Mouse (Mus musculus): ENCODE data around the gene Pspc1.
"Not testable (repeated sequence)": the region's sequence is repeated elsewhere in the genome, so short reads cannot be mapped to it uniquely, and the experiment has no call there.

Gene Pspc1

DNA sequence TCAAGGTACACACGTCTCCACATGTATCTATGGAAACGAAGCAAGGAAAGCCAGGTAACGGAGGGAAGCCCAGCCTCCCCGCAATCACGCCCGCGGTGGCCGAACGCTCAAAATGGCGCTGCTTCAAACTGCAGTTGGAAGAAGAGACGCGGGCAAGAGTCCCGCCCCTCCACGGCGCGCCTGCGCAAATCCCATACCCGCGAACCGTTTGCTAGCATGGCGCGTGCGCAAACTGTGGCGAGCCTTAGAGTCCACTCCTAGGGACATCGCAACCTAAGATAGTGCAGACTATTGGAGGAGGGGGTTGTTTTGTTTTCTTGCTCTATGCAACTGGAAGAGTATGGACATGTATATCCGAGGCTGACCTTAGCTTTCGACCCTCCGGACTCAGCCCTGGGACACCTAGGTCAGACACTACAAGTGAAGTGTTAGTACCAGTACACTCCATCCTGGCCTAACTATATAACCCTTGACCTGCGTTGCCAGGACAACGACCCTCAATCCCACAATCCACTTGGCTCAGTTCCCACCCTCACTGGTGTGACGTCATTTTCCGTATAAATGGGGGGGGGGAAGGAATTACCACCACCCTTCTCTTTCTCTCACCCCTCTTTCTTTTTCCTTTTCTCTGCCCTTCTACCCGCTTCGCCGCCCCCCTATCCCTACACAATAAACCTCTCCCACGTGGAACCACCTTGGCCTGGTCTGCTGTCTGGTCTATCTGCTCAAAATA lies at the start of gene Pspc1:
Gene Pspc1, minus strand, starts transcription at position 117 of the 733 bp plus-strand sequence.
- DNase-seq (ENCODE audit: low spot score), result peak; percentile 99

DNA sequence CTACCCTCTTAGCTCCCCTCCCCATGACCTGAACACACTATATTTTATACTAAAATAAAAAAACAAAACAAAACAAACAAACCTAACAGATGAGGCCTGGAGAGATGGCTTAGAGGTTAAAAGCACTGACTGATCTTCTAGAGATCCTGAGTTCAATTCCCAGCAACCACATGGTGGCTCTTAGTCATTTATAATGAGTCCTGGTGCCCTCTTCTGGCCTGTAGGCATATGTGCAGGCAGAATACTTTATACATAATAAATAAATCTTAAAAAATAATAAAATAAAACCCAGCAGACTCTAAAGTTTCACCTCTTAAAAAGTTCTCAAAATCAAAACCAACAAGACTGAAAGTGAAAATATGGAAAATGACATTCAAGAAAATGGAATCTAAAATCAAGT lies 46.4 kb upstream of the Pspc1 start:
- DNase-seq (ENCODE audit: low spot score), result no peak

DNA sequence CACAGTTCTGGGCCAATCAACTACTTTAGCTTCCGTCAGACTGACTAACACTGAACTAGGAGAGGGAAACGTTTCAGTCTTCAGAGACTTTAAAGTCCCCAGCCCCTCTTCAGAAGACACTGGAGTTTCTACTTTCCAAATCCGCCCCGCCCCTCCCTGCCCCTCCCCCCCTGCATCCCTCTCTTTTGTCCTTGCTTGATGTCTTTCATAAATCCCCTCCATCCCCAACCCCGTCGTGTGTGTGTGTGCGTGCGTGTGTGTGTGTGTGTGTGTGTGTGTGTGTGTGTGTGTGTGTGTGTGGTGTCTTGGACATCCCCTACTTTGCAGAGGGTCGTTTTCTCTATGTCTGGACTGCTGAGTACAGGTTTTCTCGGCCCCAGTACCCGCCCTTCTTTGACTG lies 39.5 kb upstream of the Pspc1 start:
- DNase-seq (ENCODE audit: low spot score), result peak; percentile 16

DNA sequence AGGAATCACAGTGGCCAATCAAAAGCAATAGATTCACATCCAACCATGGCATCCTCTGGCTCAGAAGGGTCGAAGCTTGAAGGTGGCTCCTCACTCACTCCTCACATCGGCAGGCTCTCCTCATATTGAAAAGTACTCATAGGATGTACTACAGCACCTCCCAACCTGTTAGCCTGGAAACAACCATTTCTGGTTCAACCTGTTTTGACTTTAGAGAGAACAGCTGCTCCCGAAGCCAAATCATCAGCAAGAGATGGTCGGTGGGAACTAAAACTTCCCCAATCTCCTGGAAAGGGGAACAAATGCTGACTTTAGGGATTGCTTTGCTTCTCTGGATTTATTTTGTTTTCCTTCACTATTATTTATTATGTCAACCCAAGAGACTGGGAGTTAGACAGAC lies 39.0 kb upstream of the Pspc1 start:
- DNase-seq (ENCODE audit: low spot score), result no peak

DNA sequence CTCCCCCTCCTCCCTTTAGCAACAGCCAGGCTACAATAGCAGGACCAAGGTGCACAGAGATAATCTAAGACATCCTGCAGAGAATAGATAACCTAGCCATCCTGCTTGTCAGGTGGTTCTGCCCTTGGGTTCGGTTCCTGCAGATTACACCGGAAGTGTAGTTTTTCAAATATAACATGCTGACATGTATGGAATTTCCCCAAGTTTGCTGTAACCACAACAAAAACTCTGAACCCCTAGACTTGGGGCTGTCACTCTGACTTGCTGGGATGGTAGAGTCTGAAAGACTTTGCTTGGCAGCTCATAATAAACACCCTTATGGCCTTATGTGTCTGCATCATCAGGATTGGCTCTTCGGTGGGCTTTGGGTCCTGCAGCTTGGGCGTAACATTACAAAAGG lies 38.4 kb upstream of the Pspc1 start:
- DNase-seq (ENCODE audit: low spot score), result no peak

DNA sequence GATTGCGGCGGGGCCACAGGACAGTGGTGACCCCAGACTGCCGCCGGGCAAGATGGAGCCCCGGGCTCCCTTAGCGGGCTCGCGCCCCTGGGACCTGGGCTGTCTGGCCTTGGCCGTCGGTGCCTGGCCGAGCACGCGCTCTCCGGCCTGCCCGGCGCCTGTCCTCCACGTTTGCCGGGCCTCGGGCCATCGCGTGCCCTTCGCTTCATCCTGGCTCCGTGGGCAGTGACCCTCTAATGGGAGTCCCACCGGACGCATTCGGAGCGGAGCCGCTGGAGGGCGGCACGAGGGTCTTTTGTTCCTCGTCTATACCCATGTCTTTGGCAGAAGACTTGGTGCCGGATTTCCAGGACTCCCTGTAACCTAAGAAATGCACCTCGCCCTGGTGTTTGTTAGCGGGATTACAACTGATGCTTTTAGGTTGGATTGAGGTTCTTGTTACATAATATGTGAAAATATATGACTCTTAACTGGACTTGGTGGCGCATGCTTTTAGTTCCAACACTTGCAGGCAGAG lies 34.5 kb upstream of the Pspc1 start:
- peak; percentile 85 for DNase-seq (ENCODE audit: low spot score)

DNA sequence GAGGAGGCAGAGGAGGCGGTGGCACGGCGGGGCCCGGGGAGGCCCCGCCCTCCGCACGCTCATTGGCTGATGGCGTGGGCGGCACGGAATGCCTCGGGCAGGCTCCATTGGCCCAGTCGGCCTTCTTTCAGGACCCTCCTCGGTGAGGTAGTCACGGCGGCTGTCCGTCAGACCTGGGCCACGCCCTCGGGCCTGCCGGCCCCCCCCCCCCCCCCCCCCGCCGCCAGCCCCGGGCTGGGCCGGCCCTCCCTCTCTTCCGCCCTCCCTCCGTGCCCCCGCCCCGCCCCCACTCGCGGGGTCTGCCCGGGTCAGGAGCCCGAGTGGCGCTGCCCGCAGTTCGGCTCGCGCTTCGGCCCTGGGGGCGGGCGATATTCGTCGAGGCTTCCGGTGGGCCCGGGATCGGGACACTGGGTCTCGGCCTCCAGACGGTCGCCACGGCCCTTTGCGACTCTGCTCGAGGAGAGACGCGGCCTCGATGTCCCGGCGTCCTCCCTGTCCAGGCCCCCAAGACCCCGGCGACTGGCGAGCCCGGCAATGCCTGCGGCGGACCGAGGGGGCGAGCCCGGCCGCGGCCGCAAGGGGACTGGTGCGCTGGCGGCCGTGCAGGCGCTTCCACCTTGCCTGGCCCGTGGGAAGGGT lies 33.7 kb upstream of the Pspc1 start, which contains the start of gene Zmym5:
Gene Zmym5, minus strand, starts transcription at position 16 of the 639 bp plus-strand sequence.
- DNase-seq (ENCODE audit: low spot score), result peak; percentile 80

DNA sequence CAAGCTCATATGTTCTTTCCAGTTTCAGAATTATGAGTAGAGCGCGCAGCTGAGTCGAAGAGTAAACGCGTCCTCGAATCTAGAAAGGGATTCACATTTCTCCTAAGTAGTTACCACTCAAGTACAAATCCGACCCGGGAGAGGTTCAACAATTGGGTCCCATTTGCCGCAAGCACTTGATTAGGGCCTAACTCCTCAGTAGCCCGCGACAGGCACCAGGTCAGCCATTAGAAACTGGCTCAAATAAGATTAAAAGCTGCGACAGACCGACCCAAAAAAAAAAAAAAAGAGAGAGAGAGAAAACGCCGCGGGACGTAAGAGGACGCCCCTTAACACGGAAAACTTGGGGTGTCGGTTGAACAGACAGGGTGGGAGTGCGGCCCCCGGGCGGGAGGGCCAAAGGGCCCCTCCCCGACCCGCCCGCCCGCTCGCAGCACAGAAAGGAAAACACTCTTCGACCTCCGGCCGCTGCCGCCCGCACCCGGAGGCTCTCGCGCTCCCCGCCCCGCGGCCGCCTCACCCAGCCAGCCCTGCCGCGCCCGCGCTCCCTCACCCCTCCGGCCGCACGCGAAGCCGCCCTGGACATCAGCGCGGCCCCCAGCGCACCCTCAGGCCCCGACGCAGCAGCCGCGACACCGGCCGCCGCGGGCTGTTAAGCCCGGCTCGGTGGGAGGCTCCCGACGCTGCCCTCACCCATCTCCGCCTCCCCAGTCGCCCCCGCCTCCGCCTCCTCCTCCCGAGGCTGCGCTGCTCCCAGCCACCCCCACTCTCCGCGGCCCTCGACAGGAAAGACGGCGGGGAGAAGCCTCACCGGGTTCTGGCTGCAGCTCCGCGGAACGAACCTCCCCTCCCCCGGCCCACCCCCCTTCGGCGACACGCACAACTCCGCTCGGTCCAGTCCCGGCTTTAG lies 32.9 kb upstream of the Pspc1 start:
- peak; percentile 30 for DNase-seq (ENCODE audit: low spot score)

DNA sequence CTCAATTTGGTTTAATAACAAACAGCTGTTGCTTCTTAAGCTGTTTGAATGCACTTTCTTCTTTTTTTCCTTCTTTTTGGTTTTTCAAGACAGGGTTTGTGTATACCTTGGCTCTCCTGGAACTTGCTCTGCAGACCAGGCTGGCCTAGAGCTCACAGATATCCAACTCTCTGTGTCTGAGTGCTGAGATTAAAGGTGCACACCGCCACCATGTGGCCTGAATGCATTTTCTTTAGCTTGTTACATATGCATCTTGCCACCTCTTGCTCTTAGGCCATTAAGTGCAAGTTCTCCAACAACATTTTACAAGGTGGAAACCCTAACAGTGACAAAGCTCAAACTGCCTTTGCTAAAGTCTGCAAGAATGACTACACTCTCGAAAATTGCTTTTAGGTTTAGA lies 15.1 kb upstream of the Pspc1 start:
- peak; percentile 81 for DNase-seq (ENCODE audit: low spot score)

DNA sequence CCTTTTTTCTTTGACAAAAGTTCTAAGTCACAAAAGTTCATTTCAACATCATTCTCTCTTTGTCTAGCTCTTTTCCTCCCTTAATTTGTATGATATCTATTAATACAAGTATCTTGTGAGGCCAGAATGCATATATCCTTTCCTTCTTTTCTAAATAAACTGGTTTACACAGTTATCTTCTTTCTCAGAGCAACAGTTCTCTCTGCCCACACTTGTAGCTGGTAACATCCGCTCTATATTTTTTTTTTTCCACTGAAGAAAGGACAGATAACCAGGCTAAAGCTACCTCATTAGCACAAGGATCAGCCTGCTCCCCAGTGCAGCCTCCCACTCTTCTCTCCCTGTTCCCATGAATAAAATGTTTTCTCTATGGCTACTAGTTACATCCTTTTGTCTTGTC lies 6.5 kb upstream of the Pspc1 start:
- no peak for DNase-seq (ENCODE audit: low spot score)

DNA sequence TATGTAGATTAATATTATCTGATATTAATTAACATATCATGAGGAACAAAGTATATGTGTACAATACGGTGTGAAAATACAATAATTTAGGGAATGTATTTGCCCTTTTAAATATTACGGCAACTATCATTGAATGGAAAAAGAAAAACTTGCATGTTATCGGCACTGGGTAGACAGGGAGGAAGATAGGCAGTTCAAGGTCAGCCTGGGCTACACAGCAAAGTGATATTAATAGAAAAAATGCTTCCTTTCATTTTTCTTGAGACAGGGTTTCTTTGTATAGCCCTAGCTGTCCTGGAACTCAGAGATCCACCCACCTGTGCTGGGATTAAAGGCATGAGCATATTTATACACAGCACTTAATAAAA lies 801 bp upstream of the Pspc1 start:
- DNase-seq (ENCODE audit: low spot score), result no peak

DNA sequence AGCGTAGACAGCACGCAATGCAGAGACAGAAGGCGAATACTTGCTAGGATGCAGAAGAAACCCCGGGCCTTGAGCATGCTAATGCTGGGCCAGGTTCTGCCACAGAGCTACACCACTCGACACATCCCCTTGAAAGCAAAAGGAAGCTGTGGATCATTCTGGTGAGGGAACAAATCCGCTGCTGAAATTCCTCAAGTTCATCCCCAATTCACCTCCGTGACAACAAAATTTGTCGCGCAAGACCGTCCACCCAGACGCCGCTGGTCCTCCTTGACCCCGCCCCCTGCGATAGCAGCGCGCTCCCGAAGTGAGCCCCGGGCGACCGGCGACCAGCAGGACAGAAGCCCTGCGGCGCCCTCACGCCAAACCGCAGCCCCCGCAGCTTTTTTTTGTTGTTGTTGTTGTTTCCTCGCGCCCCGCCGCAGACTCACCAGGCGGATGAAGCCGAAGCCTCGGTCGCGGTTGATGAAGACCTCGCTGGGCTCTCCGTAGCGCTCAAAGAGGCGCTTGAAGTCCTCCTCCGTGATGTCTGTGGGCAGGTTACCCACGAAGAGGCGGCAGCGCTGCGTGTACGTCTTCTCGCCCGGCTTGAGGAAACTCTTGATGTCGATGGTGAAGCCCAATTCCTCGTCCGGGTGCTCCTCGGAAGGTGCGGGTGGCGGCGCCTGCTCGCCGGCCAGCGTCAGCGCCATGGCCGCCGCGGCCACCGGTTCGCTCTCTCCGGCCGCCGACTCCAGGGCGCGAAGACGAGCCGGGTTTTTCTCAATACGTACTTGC lies 568 bp downstream of the Pspc1 start:
- DNase-seq (ENCODE audit: low spot score), result peak; percentile 75

DNA sequence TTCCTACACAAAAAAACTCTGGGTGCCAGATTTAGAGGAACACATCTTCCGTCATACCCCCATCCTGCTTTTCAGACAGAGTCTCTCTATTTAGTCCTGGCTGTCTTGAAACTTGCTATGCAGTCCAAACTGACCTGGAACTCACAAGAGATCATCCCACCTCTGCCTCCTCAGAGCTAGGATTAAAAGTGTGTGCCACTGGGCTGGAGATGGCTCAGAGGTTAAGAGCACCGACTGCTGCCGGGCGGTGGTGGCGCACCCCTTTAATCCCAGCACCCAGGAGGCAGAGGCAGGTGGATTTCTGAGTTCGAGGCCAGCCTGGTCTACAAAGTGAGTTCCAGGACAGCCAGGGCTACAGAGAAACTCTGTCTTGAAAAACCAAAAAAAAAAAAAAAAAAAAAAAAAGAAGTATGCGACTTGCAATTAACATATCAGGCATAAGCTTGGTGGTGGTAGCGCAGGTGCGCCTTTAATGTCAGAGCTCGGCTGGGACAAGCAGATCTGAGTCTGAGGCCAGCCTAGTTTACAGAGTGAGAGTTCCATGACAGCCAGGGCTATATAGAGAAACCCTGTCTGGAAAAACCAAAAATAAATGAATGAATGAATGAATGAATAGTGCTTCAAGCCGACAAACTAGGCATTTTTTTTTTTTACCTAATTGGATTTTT lies 1.4 kb downstream of the Pspc1 start:
- DNase-seq (ENCODE audit: low spot score), result no peak

DNA sequence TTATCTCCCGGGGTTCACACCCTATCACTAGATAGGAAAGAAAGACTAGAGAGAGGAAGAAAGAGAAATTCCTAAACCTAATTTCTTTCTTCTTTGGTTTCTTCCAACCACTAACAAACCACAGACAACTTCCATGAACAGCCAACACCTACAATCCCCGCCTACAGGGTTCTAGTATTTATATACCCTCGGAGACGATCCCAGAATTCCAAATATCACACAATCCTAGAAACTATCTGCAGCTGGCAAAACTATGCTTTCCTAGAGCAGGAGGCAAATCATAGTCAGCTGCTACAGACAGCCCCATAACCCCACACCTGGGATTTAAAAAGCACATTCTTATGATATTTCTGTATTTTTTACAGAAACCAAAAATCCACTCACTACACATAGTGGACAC lies 2.7 kb downstream of the Pspc1 start:
- DNase-seq (ENCODE audit: low spot score), result no peak

DNA sequence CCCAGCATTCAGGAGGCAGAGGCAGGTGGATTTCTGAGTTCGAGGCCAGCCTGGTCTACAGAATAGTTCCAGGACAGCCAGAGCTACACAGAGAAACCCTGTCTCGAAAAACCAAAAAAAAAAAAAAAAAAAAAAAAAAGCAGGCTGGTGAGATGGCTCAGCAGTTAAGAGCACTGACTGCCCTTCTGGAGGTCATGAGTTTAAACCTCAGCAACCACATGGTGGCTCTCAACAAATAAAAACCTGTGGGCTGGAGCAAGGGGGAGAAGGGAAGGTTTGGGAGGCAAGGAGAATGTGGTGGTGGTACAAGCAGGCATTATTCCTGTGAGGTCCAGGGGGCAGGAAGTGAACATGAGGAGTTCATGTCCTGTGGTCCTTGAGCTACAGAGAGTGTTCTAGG lies 11.7 kb downstream of the Pspc1 start:
- DNase-seq (ENCODE audit: low spot score), result not testable (repeated sequence)

DNA sequence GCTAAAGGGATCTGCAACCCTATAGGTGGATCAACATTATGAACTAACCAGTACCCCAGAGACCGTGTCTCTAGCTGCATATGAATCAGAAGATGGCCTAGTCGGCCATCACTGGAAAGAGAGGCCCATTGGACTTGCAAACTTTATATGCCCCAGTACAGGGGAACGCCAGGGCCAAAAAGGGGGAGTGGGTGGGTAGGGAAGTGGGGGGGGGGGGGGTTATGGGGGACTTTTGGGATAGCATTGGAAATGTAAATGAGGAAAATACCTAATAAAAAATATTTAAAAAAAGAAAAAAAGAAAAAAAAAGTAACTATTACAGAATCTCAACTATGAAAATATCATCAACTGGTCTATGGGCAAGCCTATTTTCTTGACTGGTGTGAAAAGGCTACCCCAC lies 13.0 kb downstream of the Pspc1 start:
- not testable (repeated sequence) for DNase-seq (ENCODE audit: low spot score)

DNA sequence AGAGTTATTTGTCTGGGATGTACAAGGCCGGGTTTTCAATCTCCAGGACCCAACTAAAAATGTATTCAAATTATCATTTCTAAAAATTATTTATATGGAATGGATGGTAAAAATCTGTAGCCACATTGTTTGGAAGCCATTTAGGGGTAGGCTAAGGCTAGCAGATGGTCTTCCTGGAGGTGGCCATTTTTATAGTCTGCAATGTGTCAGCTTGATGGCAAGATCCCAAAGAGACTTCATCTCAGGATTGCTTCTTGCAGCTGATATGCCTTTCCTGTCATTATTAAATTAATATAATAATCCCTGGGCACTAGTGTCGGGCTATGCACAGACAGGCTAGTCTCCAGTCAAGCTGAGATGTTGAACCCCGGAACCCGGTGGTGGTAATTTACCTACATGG lies 26.8 kb downstream of the Pspc1 start:
- no peak for DNase-seq (ENCODE audit: low spot score)

DNA sequence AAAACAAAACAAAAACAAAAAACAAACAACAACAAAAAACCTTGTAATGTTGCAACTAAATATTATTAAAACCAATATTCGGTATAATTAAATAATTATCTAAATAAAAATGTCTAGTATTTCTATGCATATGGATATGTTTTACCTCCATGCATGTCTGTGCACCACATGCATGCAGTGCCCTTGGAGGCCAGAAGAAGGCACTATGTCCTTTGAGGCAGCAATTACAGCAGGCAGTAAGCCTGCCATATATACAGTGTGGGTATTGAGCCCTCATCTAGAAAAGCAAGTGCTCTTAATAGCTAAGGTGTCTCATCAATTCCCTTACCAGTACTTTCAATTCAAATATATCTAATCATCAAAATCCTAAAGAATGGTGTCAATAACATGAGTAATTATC lies 37.9 kb downstream of the Pspc1 start:
- DNase-seq (ENCODE audit: low spot score), result peak; percentile 11

DNA sequence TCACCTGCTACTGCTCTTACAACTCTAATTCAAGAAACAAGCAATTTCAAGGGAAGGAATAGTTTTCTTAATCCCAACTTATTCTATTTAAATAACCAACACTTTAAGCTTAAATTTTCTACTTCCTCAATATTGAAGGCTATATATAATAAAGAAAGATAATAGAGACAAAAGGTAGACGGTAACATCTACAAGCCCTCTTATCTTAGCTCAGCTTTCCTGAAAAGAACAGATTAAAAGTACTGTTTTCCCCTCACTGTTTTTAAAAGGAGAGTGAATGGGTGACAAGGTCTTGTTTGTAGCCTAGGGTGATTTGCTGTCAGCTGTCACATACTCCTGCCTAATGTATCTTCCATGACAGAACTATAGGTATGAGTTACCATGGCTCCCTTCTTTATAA lies 51.6 kb downstream of the Pspc1 start:
- no peak for DNase-seq (ENCODE audit: low spot score)

DNA sequence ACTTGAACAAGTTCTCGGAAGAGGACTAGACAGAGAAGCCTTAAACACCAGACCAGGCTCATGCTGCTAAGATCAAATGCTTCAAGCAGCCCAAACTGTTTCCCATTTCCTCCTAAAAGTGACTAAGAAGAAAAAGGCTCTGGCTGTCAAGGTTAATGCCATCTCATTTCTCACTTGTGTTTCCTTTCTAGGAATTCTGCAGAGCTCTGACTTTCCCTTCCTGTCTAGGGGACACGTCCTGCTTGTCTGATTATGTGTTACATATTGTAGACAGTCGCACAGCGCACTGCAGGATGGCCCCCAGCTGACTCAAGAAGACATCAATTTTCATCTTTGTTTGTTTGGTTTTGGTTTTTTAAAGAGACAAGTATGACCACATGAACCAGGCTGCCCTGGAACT lies 72.4 kb downstream of the Pspc1 start:
- DNase-seq (ENCODE audit: low spot score), result no peak

DNA sequence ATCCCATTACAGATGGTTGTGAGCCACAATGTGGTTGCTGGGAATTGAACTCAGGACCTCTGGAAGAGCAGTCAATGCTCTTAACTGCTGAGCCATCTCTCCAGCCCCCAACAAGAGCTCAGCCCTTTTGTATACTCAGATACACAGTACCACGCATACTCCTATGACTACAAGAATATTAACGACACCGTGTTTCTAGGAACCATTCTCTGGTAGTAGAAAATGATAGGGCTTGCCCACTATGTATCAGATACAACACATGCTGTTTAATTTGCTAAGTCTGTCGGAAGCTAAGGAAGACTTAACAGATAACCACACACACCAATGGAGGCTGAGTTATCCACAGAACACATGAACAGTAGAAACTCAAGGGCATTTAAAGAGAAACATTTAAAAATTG lies 75.5 kb downstream of the Pspc1 start:
- DNase-seq (ENCODE audit: low spot score), result no peak
